Mouse (Mus musculus) embryo, embryonic 10.5 days (tissue): Measurements from ENCODE around the gene Gm36028.
A peak's percentile ranks its signal among the peaks of the same experiment; 100 is the strongest.

Experiments used
- DNase-seq: peaks from one replicate; pipeline ENCODE4 v3.0.0-alpha.2; 2015; ENCODE audit warnings: low spot score

Gene Gm36028

GRCm38 (mm10) chr16:37860213-37860612 lies 733 bp downstream of the Gm36028 start:
- DNase-seq: no peak

- no peak for DNase-seq
These were observed 3.5 kb downstream of the Gm36028 start for GRCm38 (mm10) chr16:37857495-37857894.

GRCm38 (mm10) chr16:37856327-37856726 lies 4.6 kb downstream of the Gm36028 start:
- no peak for DNase-seq

- no peak for DNase-seq
These were observed 5.4 kb downstream of the Gm36028 start for GRCm38 (mm10) chr16:37855583-37855982.

- DNase-seq: no peak
These were observed 6.4 kb downstream of the Gm36028 start for GRCm38 (mm10) chr16:37854593-37854992.

GRCm38 (mm10) chr16:37854054-37854453 lies 6.9 kb downstream of the Gm36028 start:
- no peak for DNase-seq

GRCm38 (mm10) chr16:37853279-37853678 lies 7.7 kb downstream of the Gm36028 start:
- no peak for DNase-seq

- DNase-seq: peak; percentile 78
These were observed 9.6 kb downstream of the Gm36028 start for GRCm38 (mm10) chr16:37851366-37851765.

GRCm38 (mm10) chr16:37847081-37847480 lies 13.9 kb downstream of the Gm36028 start:
- DNase-seq: no peak

GRCm38 (mm10) chr16:37845202-37845925 lies 15.6 kb downstream of the Gm36028 start:
- no peak for DNase-seq

- DNase-seq: no peak
These were observed 17.2 kb downstream of the Gm36028 start for GRCm38 (mm10) chr16:37843740-37844139.

- no peak for DNase-seq
These were observed 18.5 kb downstream of the Gm36028 start for GRCm38 (mm10) chr16:37842439-37842838.

GRCm38 (mm10) chr16:37837571-37837970 lies 23.4 kb downstream of the Gm36028 start:
- no peak for DNase-seq

GRCm38 (mm10) chr16:37831041-37831440 lies 29.9 kb downstream of the Gm36028 start:
- DNase-seq: no peak

- no peak for DNase-seq
These were observed 34.7 kb downstream of the Gm36028 start for GRCm38 (mm10) chr16:37826286-37826685.

- DNase-seq: no peak
These were observed 36.0 kb downstream of the Gm36028 start for GRCm38 (mm10) chr16:37824778-37825505.

GRCm38 (mm10) chr16:37823949-37824348 lies 37.0 kb downstream of the Gm36028 start:
- DNase-seq: no peak

GRCm38 (mm10) chr16:37817986-37818385 lies 43.0 kb downstream of the Gm36028 start:
- DNase-seq: no peak

- DNase-seq: peak; percentile 88
These were observed 46.5 kb downstream of the Gm36028 start for GRCm38 (mm10) chr16:37814383-37814971.

- peak; percentile 31 for DNase-seq
These were observed 47.1 kb downstream of the Gm36028 start for GRCm38 (mm10) chr16:37813691-37814382.

GRCm38 (mm10) chr16:37812474-37812886 lies 48.5 kb downstream of the Gm36028 start:
- peak; percentile 39 for DNase-seq

- no peak for DNase-seq
These were observed 49.1 kb downstream of the Gm36028 start for GRCm38 (mm10) chr16:37811874-37812273.
